Mouse (Mus musculus): ENCODE data around the gene Cmip. TPM values are rescaled to one million over a fixed set of nuclear protein-coding genes. Genes with fewer than 3 reads are reported as not detected.

Gene Cmip
- polyA plus RNA-seq, 1 experiment = 112 TPM

DNA sequence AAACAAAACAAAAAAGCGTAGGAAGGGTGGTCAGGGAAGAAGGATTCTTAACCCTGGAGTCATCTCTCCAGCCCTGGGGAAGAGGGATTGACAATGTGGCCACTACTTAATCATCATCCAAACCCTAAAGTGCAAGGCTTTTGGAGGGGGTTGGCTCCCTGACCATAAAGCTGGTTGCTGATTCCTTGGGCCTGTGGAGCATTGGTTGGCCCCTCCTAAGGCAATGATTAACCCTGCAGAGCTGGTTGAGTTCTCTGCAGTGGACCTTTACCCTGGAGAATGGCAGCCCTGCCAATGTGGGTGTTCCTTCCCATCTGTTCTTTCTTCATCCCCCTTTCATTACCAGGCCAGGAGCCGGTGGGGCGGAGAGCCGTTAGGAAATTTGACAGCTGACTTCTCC, 90.7 kb downstream of the Cmip start:
- Histone ChIP-seq H3K27ac (ENCODE audit: insufficient read depth, low read depth, low read length) (peak overlapping the region; percentile 76), H3K4me1 (ENCODE audit: control insufficient read depth, insufficient read depth, low read length) (peaks cover 50% of the 10 kb centered on the region), H3K36me3 (ENCODE audit: control insufficient read depth, insufficient read depth, low read length) (no peaks in the 10 kb centered on the region), H3K27me3 (replicated peaks; ENCODE audit: control insufficient read depth, insufficient read depth, low read length) (no peaks in the 10 kb centered on the region), H3K4me3 (ENCODE audit: insufficient read depth, low read depth, low read length) (no peak overlapping the region)
- WGBS = 31% methylated on average over 4 of the region's 4 CpGs
- DNase-seq = peak; percentile 96
- TF ChIP-seq CTCF (conservative IDR thresholded peaks at IDR 0.05; ENCODE audit: insufficient read depth, insufficient read length, low read depth, low read length) = no peak
- TF ChIP-seq POLR2A (IDR thresholded peaks at IDR 0.05; ENCODE audit: low read depth, low read length) = no peak

GRCm38 (mm10) chr8:117348718-117349394, 92.0 kb downstream of the Cmip start:
- TF ChIP-seq POLR2A (IDR thresholded peaks at IDR 0.05; ENCODE audit: low read depth, low read length) = no peak
- TF ChIP-seq CTCF (conservative IDR thresholded peaks at IDR 0.05; ENCODE audit: insufficient read depth, insufficient read length, low read depth, low read length) = no peak
- WGBS = 47% methylated on average over 11 of the region's 11 CpGs
- H3K27ac ChIP-seq (ENCODE audit: insufficient read depth, low read depth, low read length) = peak overlapping the region; percentile 65

GRCm38 (mm10) chr8:117349541-117349940, 92.7 kb downstream of the Cmip start:
- Histone ChIP-seq H3K36me3 (ENCODE audit: control insufficient read depth, insufficient read depth, low read length) (no peaks in the 10 kb centered on the region), H3K4me1 (ENCODE audit: control insufficient read depth, insufficient read depth, low read length) (peaks cover 39% of the 10 kb centered on the region), H3K4me3 (ENCODE audit: insufficient read depth, low read depth, low read length) (no peak overlapping the region), H3K27me3 (replicated peaks; ENCODE audit: control insufficient read depth, insufficient read depth, low read length) (no peaks in the 10 kb centered on the region), H3K27ac (ENCODE audit: insufficient read depth, low read depth, low read length) (no peak overlapping the region)
- WGBS = 87% methylated on average over 4 of the region's 4 CpGs
- DNase-seq = no peak
- TF ChIP-seq POLR2A (IDR thresholded peaks at IDR 0.05; ENCODE audit: low read depth, low read length) (no peak), CTCF (conservative IDR thresholded peaks at IDR 0.05; ENCODE audit: insufficient read depth, insufficient read length, low read depth, low read length) (no peak)

More at GRCm38 (mm10) chr8:117348718-117349394, 92.0 kb downstream of the Cmip start:
- Histone ChIP-seq H3K4me1 (ENCODE audit: control insufficient read depth, insufficient read depth, low read length) (peaks cover 43% of the 10 kb centered on the region), H3K4me3 (ENCODE audit: insufficient read depth, low read depth, low read length) (no peak overlapping the region), H3K27me3 (replicated peaks; ENCODE audit: control insufficient read depth, insufficient read depth, low read length) (no peaks in the 10 kb centered on the region), H3K36me3 (ENCODE audit: control insufficient read depth, insufficient read depth, low read length) (no peaks in the 10 kb centered on the region)
- DNase-seq = peak; percentile 49

GRCm38 (mm10) chr8:117352098-117352497, 95.2 kb downstream of the Cmip start:
- Histone ChIP-seq H3K27me3 (replicated peaks; ENCODE audit: control insufficient read depth, insufficient read depth, low read length) (no peaks in the 10 kb centered on the region), H3K36me3 (ENCODE audit: control insufficient read depth, insufficient read depth, low read length) (no peaks in the 10 kb centered on the region), H3K4me1 (ENCODE audit: control insufficient read depth, insufficient read depth, low read length) (peaks cover 42% of the 10 kb centered on the region), H3K27ac (ENCODE audit: insufficient read depth, low read depth, low read length) (no peak overlapping the region), H3K4me3 (ENCODE audit: insufficient read depth, low read depth, low read length) (no peak overlapping the region)
- 74% methylated on average over 4 of the region's 4 CpGs for WGBS
- no peak for DNase-seq
- TF ChIP-seq CTCF (conservative IDR thresholded peaks at IDR 0.05; ENCODE audit: insufficient read depth, insufficient read length, low read depth, low read length) (no peak), POLR2A (IDR thresholded peaks at IDR 0.05; ENCODE audit: low read depth, low read length) (no peak)

DNA sequence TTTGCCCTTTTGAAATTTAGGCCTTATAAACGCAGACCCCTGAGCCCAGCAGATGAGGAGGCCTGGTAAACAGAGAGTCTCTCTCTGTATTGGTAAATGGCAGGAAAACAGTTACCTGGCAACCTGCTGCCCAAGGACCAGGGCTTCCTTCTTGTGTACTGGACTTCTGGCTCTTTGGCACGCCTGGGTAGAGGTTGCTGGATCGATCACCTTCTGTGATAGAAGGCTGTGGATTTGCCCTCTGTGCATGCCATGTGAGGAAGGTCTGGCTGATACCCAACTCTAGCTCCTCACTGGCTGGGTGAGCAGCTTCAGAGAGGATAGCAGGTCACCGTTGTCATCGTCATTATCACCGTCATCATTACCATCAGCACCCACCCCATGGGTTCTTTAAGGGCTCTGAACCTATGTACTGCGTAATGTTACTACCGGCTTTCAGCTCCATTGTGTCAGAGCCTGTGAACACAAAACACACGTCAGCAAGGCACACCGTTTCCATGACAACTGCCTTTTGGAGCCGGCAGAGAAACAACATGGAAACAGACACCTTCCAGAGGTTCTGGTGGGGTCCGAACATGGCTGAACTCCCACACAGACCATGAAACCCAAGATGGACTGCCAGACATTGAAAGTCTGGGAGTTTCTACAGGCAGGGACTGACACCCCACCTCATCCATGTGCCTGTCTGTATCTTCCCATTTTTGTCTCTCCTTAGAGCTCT, 98.4 kb downstream of the Cmip start:
- Histone ChIP-seq H3K27ac (ENCODE audit: insufficient read depth, low read depth, low read length) (no peak overlapping the region), H3K4me1 (ENCODE audit: control insufficient read depth, insufficient read depth, low read length) (peaks cover 42% of the 10 kb centered on the region), H3K36me3 (ENCODE audit: control insufficient read depth, insufficient read depth, low read length) (no peaks in the 10 kb centered on the region), H3K27me3 (replicated peaks; ENCODE audit: control insufficient read depth, insufficient read depth, low read length) (no peaks in the 10 kb centered on the region), H3K4me3 (ENCODE audit: insufficient read depth, low read depth, low read length) (no peak overlapping the region)
- no peak for DNase-seq
- WGBS = 64% methylated on average over 12 of the region's 12 CpGs
- no peak for TF ChIP-seq CTCF (conservative IDR thresholded peaks at IDR 0.05; ENCODE audit: insufficient read depth, insufficient read length, low read depth, low read length)
- TF ChIP-seq POLR2A (IDR thresholded peaks at IDR 0.05; ENCODE audit: low read depth, low read length) = no peak

GRCm38 (mm10) chr8:117356109-117356672, 99.3 kb downstream of the Cmip start:
- Histone ChIP-seq H3K4me3 (ENCODE audit: insufficient read depth, low read depth, low read length) (no peak overlapping the region), H3K27me3 (replicated peaks; ENCODE audit: control insufficient read depth, insufficient read depth, low read length) (no peaks in the 10 kb centered on the region), H3K36me3 (ENCODE audit: control insufficient read depth, insufficient read depth, low read length) (no peaks in the 10 kb centered on the region), H3K4me1 (ENCODE audit: control insufficient read depth, insufficient read depth, low read length) (peaks cover 51% of the 10 kb centered on the region), H3K27ac (ENCODE audit: insufficient read depth, low read depth, low read length) (no peak overlapping the region)
- DNase-seq = no peak
- WGBS = 65% methylated on average over 13 of the region's 13 CpGs
- TF ChIP-seq CTCF (conservative IDR thresholded peaks at IDR 0.05; ENCODE audit: insufficient read depth, insufficient read length, low read depth, low read length) (no peak), POLR2A (IDR thresholded peaks at IDR 0.05; ENCODE audit: low read depth, low read length) (no peak)
